Mouse (Mus musculus): ENCODE data around the gene Cope. TPM values are rescaled to one million over a fixed set of nuclear protein-coding genes. Genes with fewer than 3 reads are reported as not detected.

Cope gene
- total and polyA plus RNA-seq, 2 experiments from 2014 or later = 97.1 to 264 TPM

GRCm38 (mm10) chr8:70332878-70333202 lies 30.5 kb downstream of the Cope start:
- Histone ChIP-seq H3K9ac (replicated peaks; ENCODE audit: low read length, poor library complexity, severe bottlenecking) (no peak overlapping the region), H3K4me2 (ENCODE audit: low read depth, low read length, poor library complexity, severe bottlenecking) (no peak overlapping the region), H3K9me3 (ENCODE audit: low read length) (no peaks in the 10 kb centered on the region), H3K4me1 (ENCODE audit: insufficient read depth, low read length) (0 out of 2 replicates have a peak, but pooled peaks cover 3% of the 10 kb centered on the region), H3K36me3 (ENCODE audit: insufficient read depth, low read length) (peaks cover 76% of the 10 kb centered on the region), H3K27ac (ENCODE audit: low read depth, low read length) (no peak overlapping the region), H3K4me3 (ENCODE audit: low read depth, low read length) (no peak overlapping the region), H3K27me3 (ENCODE audit: insufficient read depth, low read length) (no peaks in the 10 kb centered on the region)
- no peak for DNase-seq (ENCODE audit: low spot score)
- no peak for ATAC-seq (ENCODE audit: low FRiP score)
- TF ChIP-seq CTCF (IDR thresholded peaks at IDR 0.05) = no peak
- 96% methylated on average over 6 of the region's 6 CpGs for WGBS

DNA sequence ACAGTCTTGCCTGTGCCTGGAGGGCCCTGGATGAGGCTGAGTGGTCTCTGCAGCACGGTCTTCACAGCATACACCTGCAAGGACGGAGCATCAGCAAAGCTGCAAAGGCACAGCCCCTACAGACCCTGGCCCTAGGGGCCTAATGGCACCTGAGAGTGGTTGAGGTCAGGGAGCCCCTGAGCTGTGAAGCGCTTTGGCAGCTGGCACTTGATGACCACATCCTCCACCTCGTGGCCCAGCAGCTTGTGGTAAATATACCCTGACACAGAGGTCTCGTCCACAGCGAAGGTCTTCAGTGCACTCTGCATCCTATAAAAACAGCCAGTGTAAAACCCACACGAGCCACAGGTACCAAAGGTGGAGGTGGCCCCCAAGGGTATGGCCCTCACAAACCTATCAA lies 36.6 kb downstream of the Cope start:
- no peak for DNase-seq (ENCODE audit: low spot score)
- Histone ChIP-seq H3K36me3 (ENCODE audit: insufficient read depth, low read length) (peaks cover 94% of the 10 kb centered on the region), H3K9me3 (ENCODE audit: low read length) (no peaks in the 10 kb centered on the region), H3K4me3 (ENCODE audit: low read depth, low read length) (no peak overlapping the region), H3K9ac (replicated peaks; ENCODE audit: low read length, poor library complexity, severe bottlenecking) (no peak overlapping the region), H3K4me2 (ENCODE audit: low read depth, low read length, poor library complexity, severe bottlenecking) (no peak overlapping the region), H3K27ac (ENCODE audit: low read depth, low read length) (no peak overlapping the region), H3K4me1 (ENCODE audit: insufficient read depth, low read length) (no peaks in the 10 kb centered on the region), H3K27me3 (ENCODE audit: insufficient read depth, low read length) (no peaks in the 10 kb centered on the region)
- no peak for TF ChIP-seq CTCF (IDR thresholded peaks at IDR 0.05)
- WGBS = 95% methylated on average over 7 of the region's 7 CpGs
- no peak for ATAC-seq (ENCODE audit: low FRiP score)

- no peak overlapping the region for H3K4me2 ChIP-seq (ENCODE audit: low read depth, low read length, poor library complexity, severe bottlenecking)
- ATAC-seq (ENCODE audit: low FRiP score) (no peak), DNase-seq (ENCODE audit: low spot score) (no peak)
- H3K27ac ChIP-seq (ENCODE audit: low read depth, low read length) = no peak overlapping the region
- no peaks in the 10 kb centered on the region for H3K27me3 ChIP-seq (ENCODE audit: insufficient read depth, low read length)
- H3K4me3 ChIP-seq (ENCODE audit: low read depth, low read length) = no peak overlapping the region
- H3K9ac ChIP-seq (replicated peaks; ENCODE audit: low read length, poor library complexity, severe bottlenecking) = no peak overlapping the region
- no peaks in the 10 kb centered on the region for H3K9me3 ChIP-seq (ENCODE audit: low read length)
- TF ChIP-seq CTCF (IDR thresholded peaks at IDR 0.05) = no peak
- no peaks in the 10 kb centered on the region for H3K4me1 ChIP-seq (ENCODE audit: insufficient read depth, low read length)
- WGBS = 93% methylated on average over 7 of the region's 7 CpGs
- H3K36me3 ChIP-seq (ENCODE audit: insufficient read depth, low read length) = peaks cover 77% of the 10 kb centered on the region
Measured at GRCm38 (mm10) chr8:70340659-70341058, 38.3 kb downstream of the Cope start.

- H3K27me3 ChIP-seq (ENCODE audit: insufficient read depth, low read length) = no peaks in the 10 kb centered on the region
- H3K36me3 ChIP-seq (ENCODE audit: insufficient read depth, low read length) = peaks cover 64% of the 10 kb centered on the region
- H3K27ac ChIP-seq (ENCODE audit: low read depth, low read length) = no peak overlapping the region
- H3K4me1 ChIP-seq (ENCODE audit: insufficient read depth, low read length) = no peaks in the 10 kb centered on the region
- no peaks in the 10 kb centered on the region for H3K9me3 ChIP-seq (ENCODE audit: low read length)
- H3K4me3 ChIP-seq (ENCODE audit: low read depth, low read length) = no peak overlapping the region
- no peak overlapping the region for H3K4me2 ChIP-seq (ENCODE audit: low read depth, low read length, poor library complexity, severe bottlenecking)
- no peak overlapping the region for H3K9ac ChIP-seq (replicated peaks; ENCODE audit: low read length, poor library complexity, severe bottlenecking)
- no peak for TF ChIP-seq CTCF (IDR thresholded peaks at IDR 0.05)
- DNase-seq (ENCODE audit: low spot score) (no peak), ATAC-seq (ENCODE audit: low FRiP score) (no peak)
- 93% methylated on average over 14 of the region's 14 CpGs for WGBS
Measured at GRCm38 (mm10) chr8:70342007-70342406, 39.7 kb downstream of the Cope start.

- no peaks in the 10 kb centered on the region for H3K27me3 ChIP-seq (ENCODE audit: insufficient read depth, low read length)
Measured at GRCm38 (mm10) chr8:70343076-70343475, 40.8 kb downstream of the Cope start.

DNA sequence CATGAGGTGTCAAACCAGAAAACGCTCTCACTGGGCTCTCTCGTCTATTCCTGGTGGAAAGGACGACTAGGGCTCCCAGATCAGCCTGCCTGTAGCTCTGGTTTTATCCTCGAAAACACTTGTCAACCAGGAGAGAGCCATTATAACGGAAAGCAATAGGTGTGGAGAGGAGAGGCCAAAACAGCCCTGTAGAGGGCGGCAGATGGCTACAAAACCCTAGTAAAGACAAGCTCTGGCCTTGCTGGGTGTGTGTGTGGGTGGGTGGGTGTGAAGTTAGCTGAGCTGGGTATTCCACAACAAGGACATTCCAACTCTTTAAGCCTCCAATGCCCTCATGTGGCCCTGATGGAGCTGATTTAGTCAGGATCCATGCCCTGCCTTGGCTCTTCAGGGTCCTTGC lies 41.4 kb downstream of the Cope start:
- H3K4me2 ChIP-seq (ENCODE audit: low read depth, low read length, poor library complexity, severe bottlenecking) = no peak overlapping the region
- peak; percentile 57; the same call in 1 of the 2 replicates for ATAC-seq (ENCODE audit: low FRiP score)
- peak; percentile 74 for DNase-seq (ENCODE audit: low spot score)
- H3K27me3 ChIP-seq (ENCODE audit: insufficient read depth, low read length) = no peaks in the 10 kb centered on the region
- H3K4me1 ChIP-seq (ENCODE audit: insufficient read depth, low read length) = no peaks in the 10 kb centered on the region
- no peak overlapping the region for H3K9ac ChIP-seq (replicated peaks; ENCODE audit: low read length, poor library complexity, severe bottlenecking)
- H3K9me3 ChIP-seq (ENCODE audit: low read length) = no peaks in the 10 kb centered on the region
- WGBS = 57% methylated on average over 6 of the region's 6 CpGs
- H3K27ac ChIP-seq (ENCODE audit: low read depth, low read length) = no peak overlapping the region
- peaks cover 49% of the 10 kb centered on the region for H3K36me3 ChIP-seq (ENCODE audit: insufficient read depth, low read length)
- H3K4me3 ChIP-seq (ENCODE audit: low read depth, low read length) = no peak overlapping the region
- TF ChIP-seq CTCF (IDR thresholded peaks at IDR 0.05) = peak; percentile 76

More at GRCm38 (mm10) chr8:70343076-70343475, 40.8 kb downstream of the Cope start:
- TF ChIP-seq CTCF (IDR thresholded peaks at IDR 0.05) = no peak
- Histone ChIP-seq H3K4me3 (ENCODE audit: low read depth, low read length) (no peak overlapping the region), H3K36me3 (ENCODE audit: insufficient read depth, low read length) (peaks cover 53% of the 10 kb centered on the region), H3K9me3 (ENCODE audit: low read length) (no peaks in the 10 kb centered on the region), H3K4me2 (ENCODE audit: low read depth, low read length, poor library complexity, severe bottlenecking) (no peak overlapping the region), H3K27ac (ENCODE audit: low read depth, low read length) (no peak overlapping the region), H3K9ac (replicated peaks; ENCODE audit: low read length, poor library complexity, severe bottlenecking) (no peak overlapping the region), H3K4me1 (ENCODE audit: insufficient read depth, low read length) (no peaks in the 10 kb centered on the region)
- ATAC-seq (ENCODE audit: low FRiP score) (no peak), DNase-seq (ENCODE audit: low spot score) (no peak)
- 87% methylated on average over 7 of the region's 7 CpGs for WGBS
